Mouse (Mus musculus) olfactory bulb, adult 2 months (tissue): Measurements from ENCODE around the gene N4bp1.

ENCODE experiments used
- CTCF ChIP-seq: fragments of 200-500 bp; IDR thresholded peaks from 2 replicates; pipeline ENCODE4 v1.5.1; 2012; ENCODE audit warnings: low read depth, mild to moderate bottlenecking, low read length, moderate library complexity; ENCODE audit not compliant: insufficient read depth
- POLR2A ChIP-seq: fragments of 200-500 bp; IDR thresholded peaks from 2 replicates; pipeline ENCODE4 v1.6.1; 2012; ENCODE audit warnings: mild to moderate bottlenecking, low read depth, low read length, moderate library complexity; ENCODE audit not compliant: insufficient read depth

- no peak for TF ChIP-seq POLR2A
- TF ChIP-seq CTCF, result no peak
Measured at GRCm38 (mm10) chr8:86847091-86847490, 38.0 kb downstream of the N4bp1 start.
